Mouse (Mus musculus): ENCODE data around the gene Olfr1532-ps1. TPM values are rescaled to one million over a fixed set of nuclear protein-coding genes. Genes with fewer than 3 reads are reported as not detected.

Olfr1532-ps1 gene
- polyA plus RNA-seq, 1 experiment from 2014 or later = not detected

Other genes starting within 250 kb of the Olfr1532-ps1 start
- not detected in 2 replicates for gene Olfr693, start 227.4 kb upstream of the Olfr1532-ps1 start, polyA plus RNA-seq (2015; fragmentation: Nextera tagmentation; extraction: Ambion mirVana)
- gene Olfr694, start 216.2 kb upstream of the Olfr1532-ps1 start, polyA plus RNA-seq (2015; fragmentation: Nextera tagmentation; extraction: Ambion mirVana) = not detected in 2 replicates
- not detected in 2 replicates for gene Olfr695, start 191.6 kb upstream of the Olfr1532-ps1 start, polyA plus RNA-seq (2015; fragmentation: Nextera tagmentation; extraction: Ambion mirVana)
- gene Olfr697, start 165.6 kb upstream of the Olfr1532-ps1 start, polyA plus RNA-seq (2015; fragmentation: Nextera tagmentation; extraction: Ambion mirVana) = not detected in 2 replicates
- not detected in 2 replicates for gene Olfr698, start 152.6 kb upstream of the Olfr1532-ps1 start, polyA plus RNA-seq (2015; fragmentation: Nextera tagmentation; extraction: Ambion mirVana)
- gene Olfr699, start 114.8 kb upstream of the Olfr1532-ps1 start, polyA plus RNA-seq (2015; fragmentation: Nextera tagmentation; extraction: Ambion mirVana) = not detected in 2 replicates
- gene Olfr700, start 99.2 kb upstream of the Olfr1532-ps1 start, polyA plus RNA-seq (2015; fragmentation: Nextera tagmentation; extraction: Ambion mirVana) = not detected in 2 replicates
- not detected in 2 replicates for gene Olfr701, start 93.9 kb upstream of the Olfr1532-ps1 start, polyA plus RNA-seq (2015; fragmentation: Nextera tagmentation; extraction: Ambion mirVana)
- not detected in 2 replicates for gene Olfr702, start 74.1 kb upstream of the Olfr1532-ps1 start, polyA plus RNA-seq (2015; fragmentation: Nextera tagmentation; extraction: Ambion mirVana)
- not detected in 2 replicates for gene Olfr703, start 64.6 kb upstream of the Olfr1532-ps1 start, polyA plus RNA-seq (2015; fragmentation: Nextera tagmentation; extraction: Ambion mirVana)
- gene Olfr704, start 44.8 kb upstream of the Olfr1532-ps1 start, polyA plus RNA-seq (2015; fragmentation: Nextera tagmentation; extraction: Ambion mirVana) = not detected in 2 replicates
- not detected in 2 replicates for gene Olfr705, start 31.1 kb upstream of the Olfr1532-ps1 start, polyA plus RNA-seq (2015; fragmentation: Nextera tagmentation; extraction: Ambion mirVana)
- gene Olfr706, start 19.8 kb upstream of the Olfr1532-ps1 start, polyA plus RNA-seq (2015; fragmentation: Nextera tagmentation; extraction: Ambion mirVana) = not detected in 2 replicates
- not detected in 2 replicates for gene Olfr707, start 6.8 kb upstream of the Olfr1532-ps1 start, polyA plus RNA-seq (2015; fragmentation: Nextera tagmentation; extraction: Ambion mirVana)
- gene Olfr709-ps1, start 24.2 kb downstream of the Olfr1532-ps1 start, polyA plus RNA-seq (2015; fragmentation: Nextera tagmentation; extraction: Ambion mirVana) = not detected in 2 replicates
- gene Olfr710, start 40.3 kb downstream of the Olfr1532-ps1 start, polyA plus RNA-seq (2015; fragmentation: Nextera tagmentation; extraction: Ambion mirVana) = not detected in 2 replicates
- not detected in 2 replicates for gene Olfr6, start 55.9 kb downstream of the Olfr1532-ps1 start, polyA plus RNA-seq (2015; fragmentation: Nextera tagmentation; extraction: Ambion mirVana)
- not detected in 2 replicates for gene Olfr711, start 67.5 kb downstream of the Olfr1532-ps1 start, polyA plus RNA-seq (2015; fragmentation: Nextera tagmentation; extraction: Ambion mirVana)
- gene Olfr2, start 98.1 kb downstream of the Olfr1532-ps1 start, polyA plus RNA-seq (2015; fragmentation: Nextera tagmentation; extraction: Ambion mirVana) = not detected in 2 replicates
- not detected in 2 replicates for gene Olfr713, start 123.2 kb downstream of the Olfr1532-ps1 start, polyA plus RNA-seq (2015; fragmentation: Nextera tagmentation; extraction: Ambion mirVana)
- gene Olfr714, start 163.0 kb downstream of the Olfr1532-ps1 start, polyA plus RNA-seq (2015; fragmentation: Nextera tagmentation; extraction: Ambion mirVana) = not detected in 2 replicates
- gene Olfr17, start 185.2 kb downstream of the Olfr1532-ps1 start, polyA plus RNA-seq (2015; fragmentation: Nextera tagmentation; extraction: Ambion mirVana) = not detected in 2 replicates
- not detected in 2 replicates for gene Olfr715b, start 202.4 kb downstream of the Olfr1532-ps1 start, polyA plus RNA-seq (2015; fragmentation: Nextera tagmentation; extraction: Ambion mirVana)
- gene Olfr715, start 223.1 kb downstream of the Olfr1532-ps1 start, polyA plus RNA-seq (2015; fragmentation: Nextera tagmentation; extraction: Ambion mirVana) = not detected in 2 replicates
- gene Olfr716, start 230.3 kb downstream of the Olfr1532-ps1 start, polyA plus RNA-seq (2015; fragmentation: Nextera tagmentation; extraction: Ambion mirVana) = not detected in 2 replicates

Measured in lung, embryonic 16.5 days (tissue).